Mouse (Mus musculus) thymus, postnatal 4 days (tissue): Measurements from ENCODE around the gene Vps35l.
A peak's percentile ranks its signal among the peaks of the same experiment; 100 is the strongest.

Experiments
- DNase-seq: peaks from one replicate; pipeline ENCODE4 v3.0.0; 2021

The Vps35l gene

DNA sequence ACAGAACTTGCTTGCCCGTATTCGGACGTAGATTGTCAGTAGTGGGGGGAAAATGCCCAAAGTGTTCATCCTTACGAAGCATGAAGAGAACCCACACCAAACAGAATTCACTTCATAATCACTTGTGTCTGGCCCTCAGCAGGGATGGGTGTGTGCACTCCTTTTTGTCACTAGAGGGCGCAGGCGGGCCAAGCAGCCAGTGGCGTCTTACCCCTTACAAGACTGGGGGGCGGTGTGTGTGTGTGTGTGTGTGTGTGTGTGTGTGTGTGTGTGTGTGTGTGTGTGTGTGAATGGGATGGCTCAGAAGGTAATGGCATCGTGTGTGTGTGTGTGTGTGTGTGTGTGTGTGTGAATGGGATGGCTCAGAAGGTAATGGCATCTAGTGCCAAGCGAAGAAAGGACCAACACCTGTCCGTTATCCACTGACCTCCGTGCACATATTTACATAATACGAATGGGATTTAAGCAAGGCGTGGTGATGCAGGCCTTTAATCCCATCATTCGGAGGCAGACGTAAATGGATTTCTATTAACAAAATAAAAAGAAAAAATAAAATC, at the start of gene Vps35l:
TSS of gene Vps35l (plus strand) at position 252 of the 557 bp plus-strand sequence.
- DNase-seq = peak; percentile 86

DNA sequence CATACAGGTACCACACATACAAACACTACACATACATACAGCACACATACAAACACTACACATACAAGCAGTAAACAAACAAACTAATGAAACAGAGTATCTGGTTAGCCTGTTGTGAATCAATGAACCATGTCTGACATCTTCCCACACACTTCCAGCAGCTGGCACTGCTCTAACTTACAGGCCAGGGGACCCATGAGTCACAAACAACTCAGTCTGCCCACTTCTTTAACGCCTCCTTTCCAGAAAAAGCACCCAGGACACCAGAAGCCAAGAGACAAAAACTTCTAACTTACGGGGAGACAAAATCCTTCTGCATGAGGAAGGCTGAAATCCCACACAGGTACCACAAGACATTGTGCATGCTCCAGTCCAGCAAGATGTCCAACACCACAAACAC, 48.7 kb upstream of the Vps35l start:
- no peak for DNase-seq

DNA sequence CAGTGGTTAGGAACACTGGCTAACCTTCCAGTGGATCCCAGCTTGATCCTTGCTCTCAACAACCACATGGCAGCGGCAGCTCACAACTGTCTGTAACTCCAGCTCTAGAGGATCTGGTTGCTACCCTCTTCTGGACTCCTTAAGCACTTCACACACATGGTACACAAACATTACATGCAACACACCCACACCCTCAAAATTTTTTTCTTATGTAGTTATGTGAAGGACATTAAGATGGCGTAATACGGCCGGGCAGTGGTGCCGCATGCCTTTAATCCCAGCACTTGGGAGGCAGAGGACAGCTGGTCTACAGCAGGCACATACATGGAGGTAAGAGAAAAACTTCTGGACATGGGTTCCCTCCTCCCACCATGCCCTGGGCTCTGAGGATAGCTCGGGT, 43.9 kb upstream of the Vps35l start:
- no peak for DNase-seq

DNA sequence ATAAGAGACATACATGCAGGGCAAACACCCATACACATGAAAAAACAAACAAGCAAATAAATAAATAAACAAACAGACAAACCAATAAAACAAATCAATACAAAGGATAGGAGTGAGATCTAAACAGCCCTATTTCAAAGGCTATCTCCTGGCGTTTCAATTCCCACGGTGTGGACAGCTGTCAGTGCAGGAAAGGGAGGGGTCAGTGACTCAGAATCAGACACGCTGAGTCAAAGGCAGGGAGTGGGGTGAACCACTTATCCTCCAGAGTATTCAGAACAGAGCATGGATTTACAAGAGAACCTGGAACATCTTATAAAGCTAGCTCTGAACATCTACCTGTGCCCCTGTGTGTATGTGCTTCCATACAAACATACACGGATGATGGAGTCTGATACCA, 42.9 kb upstream of the Vps35l start:
- DNase-seq = no peak

DNA sequence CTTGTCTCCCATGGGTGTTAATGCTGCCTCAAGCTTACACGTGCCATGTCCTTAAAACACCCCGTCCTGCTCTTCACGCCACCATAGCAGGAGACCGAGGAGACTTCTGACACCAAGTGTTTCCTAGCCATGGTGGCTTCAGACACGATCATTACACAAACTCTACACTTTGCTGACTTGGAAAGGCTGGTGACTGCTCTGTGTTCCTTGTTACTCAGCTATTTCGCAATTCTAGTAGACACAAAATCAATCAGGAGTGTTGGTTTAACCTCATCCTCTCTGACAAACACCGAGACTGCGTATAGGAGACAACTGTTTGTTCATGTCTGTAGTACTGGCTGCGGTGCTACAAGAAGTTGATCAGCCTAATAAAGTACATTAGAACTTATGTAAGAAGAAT, 41.1 kb upstream of the Vps35l start:
- no peak for DNase-seq

DNA sequence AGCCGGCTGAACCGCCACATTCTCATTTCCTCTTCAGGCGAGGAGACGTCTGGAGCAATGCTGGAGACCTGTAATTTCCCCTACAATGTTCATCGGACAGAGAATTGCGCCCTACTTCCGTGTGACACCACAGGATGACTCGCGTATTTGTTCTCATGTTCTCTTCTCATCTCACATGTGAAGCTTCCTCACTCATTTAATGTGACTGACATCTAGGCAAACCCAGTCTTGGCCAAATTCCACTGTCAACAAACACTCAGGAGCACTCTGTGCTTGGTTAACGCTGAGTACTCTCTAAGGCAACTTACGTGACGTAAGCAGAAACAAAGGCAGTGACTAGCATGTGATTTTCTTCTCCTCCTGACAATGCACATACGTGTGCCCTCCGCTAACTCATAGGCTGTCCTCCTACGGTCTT, 36.9 kb upstream of the Vps35l start:
- no peak for DNase-seq

DNA sequence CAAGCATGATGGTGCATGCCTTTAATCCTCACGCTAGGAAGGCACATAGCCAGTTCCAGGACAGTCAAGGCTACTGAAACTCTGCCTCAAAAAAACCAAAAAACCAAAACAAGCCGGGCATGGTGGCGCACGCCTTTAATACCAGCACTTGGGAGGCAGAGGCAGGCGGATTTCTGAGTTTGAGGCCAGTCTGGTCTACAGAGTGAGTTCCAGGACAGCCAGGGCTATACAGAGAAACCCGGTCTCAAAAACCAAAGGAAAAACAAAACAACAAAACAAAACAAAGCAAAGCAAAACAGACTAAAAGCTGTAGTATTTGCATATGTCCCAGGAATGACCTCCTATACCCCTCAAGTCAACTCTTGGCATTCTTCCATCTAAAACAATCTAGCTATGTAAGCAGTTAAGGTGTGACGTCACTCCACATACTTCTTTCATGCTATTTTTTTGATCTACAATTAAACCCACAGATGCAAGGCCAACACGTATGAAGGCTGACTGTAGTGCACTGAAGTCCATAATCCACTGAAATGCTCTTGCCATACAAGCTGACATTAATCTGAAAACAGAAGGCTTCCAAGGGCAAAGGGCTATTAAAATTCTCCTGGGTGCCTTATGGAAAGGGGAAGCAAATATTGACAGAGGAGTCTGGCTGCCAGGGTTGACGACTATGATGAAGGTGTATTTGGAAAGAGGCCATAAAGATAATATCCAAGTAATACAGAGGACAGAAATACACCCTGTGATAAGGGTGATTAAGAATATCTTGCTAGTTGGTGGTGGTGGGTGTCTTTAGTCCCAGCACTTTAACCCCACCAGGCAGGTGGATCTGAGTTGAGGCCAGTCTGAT, 35.8 kb upstream of the Vps35l start:
- DNase-seq = no peak

DNA sequence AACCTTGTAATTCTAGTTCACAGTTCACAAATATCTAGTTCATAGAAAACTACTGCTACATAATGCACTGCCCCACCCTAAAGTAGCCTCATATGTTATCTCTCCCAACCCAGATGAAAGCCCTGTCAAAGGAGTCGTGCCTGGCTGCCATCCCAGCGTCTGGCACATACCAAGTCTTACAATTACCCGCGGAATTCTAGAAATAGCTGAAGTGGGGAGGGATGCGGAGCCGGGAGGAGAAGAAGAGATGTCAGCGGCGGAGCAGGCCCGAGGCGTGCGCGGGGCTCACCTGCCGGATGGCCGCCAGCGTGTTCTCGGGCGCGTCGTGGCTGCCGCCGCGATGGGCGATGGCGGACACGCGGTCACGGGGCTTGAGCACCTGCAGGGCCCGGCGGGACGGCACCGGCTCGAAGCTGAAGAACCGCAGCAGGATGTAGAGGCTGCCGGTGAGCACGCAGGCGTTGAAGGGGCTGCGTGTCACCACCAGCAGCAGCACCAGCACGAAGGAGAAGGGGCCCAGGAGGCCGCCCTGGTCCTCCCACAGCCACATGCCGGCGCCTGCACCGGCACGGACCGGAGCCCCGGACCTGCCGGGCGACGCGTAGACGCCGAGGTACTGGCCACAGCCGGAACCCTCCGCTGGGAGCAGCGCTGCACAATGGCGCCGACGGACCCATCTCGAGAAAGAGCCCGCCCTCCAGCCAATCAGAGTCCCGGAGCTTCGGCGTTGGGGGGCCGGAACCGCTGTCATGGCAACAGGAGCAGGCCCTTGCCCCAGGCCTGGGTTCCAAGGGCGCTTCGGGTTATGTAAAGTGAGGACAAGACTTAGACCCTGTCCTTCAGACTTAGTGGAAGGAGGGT, 34.7 kb upstream of the Vps35l start, which contains the start of gene Gde1:
TSS of gene Gde1 (minus strand) at position 678 of the 861 bp plus-strand sequence.
- DNase-seq = peak; percentile 93

DNA sequence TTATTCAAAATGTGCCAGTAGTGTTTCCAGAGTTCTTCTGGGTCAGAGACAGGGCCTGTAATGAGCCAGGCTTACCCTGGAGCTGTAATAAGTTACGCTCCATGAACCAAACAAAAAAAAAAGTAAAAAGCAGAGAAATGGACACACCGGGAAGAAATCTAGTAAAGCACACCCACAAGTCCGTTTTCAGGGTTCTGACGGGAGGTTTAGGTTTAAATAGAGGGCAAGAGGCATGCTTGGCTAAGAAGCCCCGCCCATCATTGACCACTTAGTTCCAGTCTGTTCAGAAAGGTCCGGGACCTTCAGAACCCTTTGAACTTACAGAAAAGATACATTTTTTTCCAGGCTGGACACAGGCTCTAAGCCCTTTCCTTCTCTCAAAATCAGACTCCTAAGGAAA, 34.0 kb upstream of the Vps35l start:
- DNase-seq = no peak

DNA sequence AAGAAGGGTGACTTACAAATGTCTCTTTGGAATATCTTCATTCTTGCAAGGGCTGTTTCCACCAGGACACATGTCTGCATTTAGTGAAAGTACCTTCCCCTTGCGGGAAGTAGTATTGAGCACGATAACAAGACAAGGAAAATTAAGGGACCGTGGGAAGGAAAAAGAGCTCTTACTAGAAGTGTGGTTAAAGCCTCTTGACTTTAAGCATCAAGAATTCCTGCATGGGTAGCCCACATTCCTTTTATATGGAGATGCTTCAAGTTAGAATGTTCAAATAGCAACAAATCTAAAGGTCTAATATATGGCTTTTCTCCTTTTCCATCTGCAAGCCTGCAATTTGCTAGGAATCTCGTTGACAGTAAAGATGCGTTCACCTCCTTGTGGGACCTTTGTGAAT, 33.5 kb upstream of the Vps35l start:
- DNase-seq = no peak

DNA sequence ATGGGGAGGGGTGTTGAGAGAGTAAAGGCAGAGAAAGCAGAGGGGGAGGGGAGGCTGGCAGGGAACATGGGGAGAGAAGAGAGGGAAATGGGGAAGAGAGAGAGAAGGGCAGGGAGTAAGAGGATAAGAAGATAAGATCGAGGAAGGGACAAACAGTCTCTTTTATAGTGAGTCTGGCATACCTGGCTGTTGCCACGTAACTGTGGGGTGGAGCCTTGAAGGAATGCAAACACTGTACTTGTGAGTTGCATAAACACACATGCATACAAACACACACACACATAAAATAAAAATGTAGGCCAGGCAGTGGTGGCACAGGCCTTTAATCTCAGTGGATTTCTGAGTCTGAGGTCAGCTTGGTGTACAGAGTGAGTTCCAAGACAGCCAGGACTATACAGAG, 32.8 kb upstream of the Vps35l start:
- no peak for DNase-seq

DNA sequence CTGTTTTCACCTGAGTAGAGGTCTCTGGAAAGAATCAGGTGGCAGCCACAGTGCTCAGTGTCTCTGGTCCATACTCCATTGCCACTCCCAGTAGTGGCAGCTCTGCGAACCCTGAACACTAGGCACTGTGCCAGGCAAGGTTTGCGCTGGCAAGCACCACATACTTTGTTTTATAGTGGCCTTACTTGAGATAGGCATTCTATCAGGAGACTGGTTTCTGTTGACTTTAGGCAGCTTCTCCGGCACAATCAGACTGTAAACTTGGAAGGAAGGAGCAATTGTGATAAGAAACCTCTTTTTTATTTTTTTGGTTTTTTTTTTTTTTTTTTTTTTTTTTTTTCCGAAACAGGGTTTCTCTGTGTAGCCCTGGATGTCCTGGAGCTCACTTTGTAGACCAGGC, 32.0 kb upstream of the Vps35l start:
- no peak for DNase-seq

DNA sequence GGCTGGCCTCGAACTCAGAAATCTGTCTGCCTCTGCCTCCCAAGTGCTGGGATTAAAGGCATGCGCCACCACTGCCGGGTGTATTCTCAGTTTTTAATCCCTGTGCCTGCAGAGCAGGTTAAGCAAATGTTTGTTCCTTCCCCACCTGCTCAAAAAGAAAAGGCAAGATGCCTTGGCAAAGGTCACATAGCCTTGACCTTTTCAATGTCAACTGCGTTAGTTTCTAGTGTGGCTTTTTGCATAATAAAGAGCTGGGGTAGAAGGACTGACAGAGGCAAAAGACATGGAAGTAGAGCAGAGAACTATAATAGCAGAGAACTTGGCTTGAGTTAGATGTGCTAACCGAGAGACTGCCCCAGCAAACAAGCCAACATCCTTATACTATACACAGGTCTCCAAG, 29.2 kb upstream of the Vps35l start:
- no peak for DNase-seq

DNA sequence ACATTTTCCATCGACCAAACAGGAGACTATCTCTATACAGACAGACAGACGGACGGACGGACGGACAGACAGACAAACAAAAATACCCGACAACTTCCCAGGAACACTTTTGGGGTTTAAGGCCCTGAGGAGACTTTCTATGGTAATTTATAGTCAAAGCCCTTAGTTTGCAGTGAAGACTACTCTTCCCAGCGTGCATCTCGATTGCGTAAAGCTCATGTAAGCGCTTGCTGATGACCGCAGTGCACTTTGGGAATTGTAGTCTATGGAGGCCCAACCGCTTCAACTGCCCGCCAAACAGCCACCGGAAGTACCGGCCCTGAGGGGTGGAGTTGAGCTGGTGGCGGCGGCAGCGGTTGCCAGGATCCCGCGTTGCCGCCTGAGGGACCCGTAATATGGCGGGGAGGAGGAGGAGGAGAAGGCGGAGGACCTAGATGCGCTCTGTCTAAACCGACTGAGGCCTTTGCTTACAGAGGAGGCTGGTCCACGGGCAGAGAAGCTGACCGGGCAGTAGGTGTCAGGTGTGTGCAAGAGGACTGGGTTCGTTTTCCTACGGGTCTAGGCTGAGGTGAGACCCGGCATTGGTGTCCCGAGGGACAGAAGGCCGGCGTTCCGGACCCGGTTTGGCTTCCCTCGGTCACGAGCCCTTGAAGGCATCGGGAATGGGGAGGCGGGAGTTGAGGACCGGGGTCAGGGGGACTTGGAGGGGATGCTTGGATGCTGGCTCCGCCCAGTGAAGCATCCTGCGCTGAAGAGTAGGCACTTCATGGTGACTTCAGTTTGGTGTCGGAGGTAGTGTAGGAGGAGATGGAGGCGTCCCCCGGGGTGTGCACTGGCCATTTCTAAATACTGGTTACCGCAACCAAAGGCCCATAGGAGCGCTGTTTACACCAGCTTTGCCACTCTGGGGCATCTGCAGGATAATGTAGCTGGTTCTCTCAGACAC, 27.5 kb upstream of the Vps35l start, which contains the start of gene Ccp110:
TSS of gene Ccp110 (plus strand) at position 325 of the 946 bp plus-strand sequence.
- peak; percentile 88 for DNase-seq

DNA sequence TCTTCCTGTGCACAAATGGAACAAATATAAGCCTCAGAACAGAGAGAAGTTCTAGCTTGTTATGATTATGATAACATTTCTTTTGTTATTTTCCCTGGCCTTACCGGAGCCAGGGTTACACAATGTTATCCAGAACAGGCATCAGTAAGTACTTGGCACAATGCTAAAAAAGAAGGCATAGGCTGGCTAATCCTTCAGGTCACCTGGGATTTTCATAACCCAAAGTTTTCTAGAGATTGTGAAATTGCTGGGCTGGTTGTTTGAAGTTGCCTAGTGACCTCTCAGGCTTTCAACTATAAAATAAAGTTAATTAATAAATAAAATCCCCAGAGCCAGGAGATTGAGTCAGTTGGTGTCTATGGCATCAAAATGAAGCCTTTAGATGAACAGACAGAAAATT, 25.2 kb upstream of the Vps35l start:
- DNase-seq = no peak

DNA sequence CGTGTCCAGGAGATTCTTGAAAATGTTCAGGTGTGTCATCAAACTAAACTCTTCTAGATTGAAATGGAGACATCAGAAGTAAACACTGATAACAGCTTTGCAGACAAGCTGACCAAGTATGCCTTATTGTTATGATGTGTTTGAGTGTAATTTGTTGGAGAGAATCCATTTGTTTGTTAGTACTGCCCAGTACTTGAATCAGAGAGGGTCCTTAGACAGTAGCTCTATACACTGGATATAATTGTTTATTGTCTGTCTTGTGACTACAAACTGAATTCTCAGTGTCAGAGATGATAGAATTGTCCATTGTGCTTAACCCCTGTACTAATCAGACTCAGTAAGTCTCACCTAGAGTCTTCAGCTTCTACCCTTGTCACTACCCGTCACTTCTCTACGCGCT, 22.0 kb upstream of the Vps35l start:
- DNase-seq = no peak

DNA sequence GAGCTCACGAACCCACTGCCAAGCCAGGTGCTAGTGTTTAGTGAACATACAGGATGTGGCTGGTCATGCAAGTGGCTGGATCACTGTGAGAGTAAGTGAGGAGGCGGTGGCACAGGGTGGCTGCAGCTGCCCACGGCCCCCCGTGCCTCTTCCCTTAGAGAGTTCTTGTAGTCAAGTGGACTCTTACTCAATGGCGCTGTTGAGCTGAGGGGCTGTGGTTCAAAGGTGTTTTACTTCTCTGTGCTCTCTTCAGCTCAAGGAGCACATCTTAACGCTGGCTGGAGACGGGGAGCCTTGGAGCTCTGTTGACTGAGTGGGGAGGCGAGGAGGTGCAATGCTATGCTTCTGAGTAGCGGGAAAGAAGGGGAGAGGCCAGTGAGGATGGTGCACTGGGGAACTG, 16.1 kb upstream of the Vps35l start:
- DNase-seq = no peak

DNA sequence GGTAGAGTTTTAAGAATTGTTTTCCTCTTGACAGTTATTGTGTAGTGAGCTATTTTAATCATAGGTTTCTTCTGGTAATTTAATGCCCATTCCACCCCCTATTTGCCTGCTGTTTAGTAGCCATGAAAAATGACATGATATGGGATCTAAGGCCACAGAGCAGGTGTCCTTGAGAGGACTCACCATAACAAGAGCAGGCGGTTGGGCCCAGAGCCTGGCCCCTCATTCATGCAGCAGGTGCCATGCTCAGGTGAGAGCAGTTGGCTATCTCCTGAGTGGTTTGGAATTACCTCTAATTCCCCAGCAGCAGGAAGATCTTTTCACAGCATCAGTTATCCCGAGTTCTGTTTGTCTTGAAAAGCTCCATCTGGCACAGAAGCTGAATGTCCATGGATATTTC, 14.6 kb upstream of the Vps35l start:
- DNase-seq = no peak

DNA sequence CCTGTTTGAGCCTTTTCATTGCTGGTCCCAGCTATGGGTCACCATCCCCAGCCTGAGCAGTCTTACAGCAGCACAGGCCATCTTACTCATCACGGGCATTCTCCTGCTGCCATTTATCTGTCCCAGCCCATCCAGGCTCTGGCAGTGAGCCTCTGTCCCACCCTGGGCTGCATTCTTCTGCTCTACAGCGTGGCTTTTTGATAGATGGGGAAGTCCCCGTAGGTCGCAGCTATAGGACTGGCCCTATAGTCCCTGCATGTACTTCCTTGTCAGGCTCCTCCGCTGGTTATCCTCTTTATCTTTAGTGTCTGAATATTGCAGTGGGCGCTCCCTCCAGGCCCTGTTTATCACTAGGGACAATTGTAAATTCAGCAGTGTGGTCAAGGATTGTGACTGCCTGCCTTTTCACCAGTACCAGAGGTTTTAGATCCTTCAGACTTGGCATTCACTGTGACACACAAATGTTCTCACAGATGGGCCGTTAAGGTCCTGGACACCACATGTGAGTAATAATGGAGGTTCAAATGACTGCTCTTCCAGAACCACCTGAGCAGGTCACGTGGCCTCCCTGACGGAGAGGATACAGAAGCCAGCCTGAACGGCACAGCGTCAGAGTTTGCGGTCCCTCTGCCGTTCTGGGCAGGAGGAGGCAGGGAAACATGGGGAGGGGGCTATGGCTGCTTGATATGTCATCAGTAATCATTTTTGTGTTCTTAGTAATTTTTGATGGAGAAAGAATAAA, 11.0 kb upstream of the Vps35l start:
- no peak for DNase-seq

DNA sequence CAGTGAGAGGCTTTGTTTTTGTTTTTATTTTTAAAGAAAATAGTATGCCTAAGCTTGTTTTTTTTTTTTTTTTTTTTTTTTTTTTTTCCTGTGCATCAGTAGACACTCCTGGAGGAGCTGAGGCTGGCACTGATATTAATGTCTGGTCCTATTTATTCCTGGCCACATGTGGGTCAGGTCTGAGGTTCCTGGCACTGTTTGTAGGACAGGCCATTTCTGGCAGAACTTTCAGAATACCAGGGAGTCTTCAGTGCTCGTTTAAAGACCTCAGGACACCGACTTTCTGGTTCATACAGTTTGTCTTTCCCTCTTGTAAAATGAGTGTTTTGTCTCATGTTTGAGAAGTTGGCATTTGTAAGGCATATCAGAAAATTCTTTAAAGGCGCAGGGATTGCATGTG, 8.2 kb upstream of the Vps35l start:
- DNase-seq = no peak

DNA sequence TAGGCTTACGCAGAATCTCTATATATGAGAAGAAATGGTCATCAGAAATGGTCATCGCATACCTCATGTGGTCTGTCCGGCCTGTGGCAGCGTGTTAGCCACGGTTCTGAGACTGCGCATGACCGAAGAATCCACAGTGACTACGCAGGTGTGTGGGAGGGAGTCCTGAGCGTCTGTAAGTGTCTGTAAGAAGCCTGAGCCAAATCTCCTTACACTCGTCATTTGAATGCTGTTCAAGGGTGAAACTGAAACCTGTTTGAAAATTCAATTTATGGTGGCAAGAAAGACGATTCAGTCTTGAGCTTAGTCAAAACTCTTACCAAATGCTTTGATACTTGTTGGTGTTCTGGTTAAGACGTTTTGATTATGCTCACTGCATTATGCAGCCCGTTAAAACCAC, 6.8 kb upstream of the Vps35l start:
- DNase-seq = no peak

DNA sequence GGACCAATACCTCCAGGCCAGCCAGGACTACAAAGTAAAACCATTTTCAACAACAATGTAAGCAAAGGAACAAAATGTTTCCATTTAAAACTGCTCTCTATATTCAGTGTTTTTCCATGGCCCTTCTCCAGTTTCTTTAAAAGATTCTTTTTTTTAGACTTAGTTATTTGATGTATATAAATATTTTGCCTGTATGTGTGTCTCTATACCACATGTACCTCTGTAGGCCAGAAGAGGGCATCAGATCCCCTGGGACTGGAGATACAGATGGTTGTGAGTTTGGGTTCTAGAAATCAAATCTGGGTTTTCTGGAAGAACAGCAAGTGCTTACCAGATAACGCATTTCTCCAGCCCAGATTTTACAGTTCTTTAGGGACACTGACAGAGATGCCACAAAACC, 1.3 kb upstream of the Vps35l start:
- no peak for DNase-seq
